Mouse (Mus musculus) thymus, adult 2 months (tissue): ENCODE data around the gene Snd1. TPM values are rescaled to one million over a fixed set of nuclear protein-coding genes. Genes with fewer than 3 reads are reported as not detected.

Source experiments
- DNase-seq: peaks from one replicate; pipeline ENCODE4 v3.0.0; 2021
- H3K27ac ChIP-seq: fragments of 200-500 bp; 2 replicates; pipeline ENCODE4 v1.5.1; 2012; ENCODE audit warnings: low read length, control low read depth; ENCODE audit not compliant: control insufficient read depth, insufficient read depth
- H3K27me3 ChIP-seq: fragments of 200-500 bp; 2 replicates; pipeline ENCODE4 v1.6.1; 2012; ENCODE audit warnings: mild to moderate bottlenecking, low read length, moderate library complexity, mixed read lengths; ENCODE audit not compliant: control insufficient read depth, insufficient read depth
- H3K36me3 ChIP-seq: fragments of 200-500 bp; 2 replicates; pipeline ENCODE4 v1.6.1; 2012; ENCODE audit warnings: mild to moderate bottlenecking, low read length, moderate library complexity; ENCODE audit not compliant: control insufficient read depth, insufficient read depth
- H3K4me1 ChIP-seq: fragments of 200-500 bp; replicated peaks from 2 replicates; pipeline ENCODE4 v1.6.1; 2012; ENCODE audit warnings: low read length; ENCODE audit not compliant: control insufficient read depth, insufficient read depth
- H3K4me3 ChIP-seq: fragments of 200-500 bp; 2 replicates; pipeline ENCODE4 v1.5.1; 2012; ENCODE audit warnings: mild to moderate bottlenecking, low read length, control low read depth, moderate library complexity; ENCODE audit not compliant: control insufficient read depth, insufficient read depth
- CTCF ChIP-seq: fragments of 200-500 bp; IDR thresholded peaks from 2 replicates; pipeline ENCODE4 v1.5.1; 2012; ENCODE audit warnings: mild to moderate bottlenecking, control low read depth, low read length, moderate library complexity, borderline replicate concordance; ENCODE audit not compliant: control insufficient read depth, poor library complexity, insufficient read depth; ENCODE audit errors: extremely low read depth
- POLR2A ChIP-seq: fragments of 200-500 bp; IDR thresholded peaks from 2 replicates; pipeline ENCODE4 v1.6.1; 2012; ENCODE audit warnings: mild to moderate bottlenecking, low read length, control low read depth, moderate library complexity; ENCODE audit not compliant: control insufficient read depth, poor library complexity, insufficient read depth; ENCODE audit errors: extremely low read depth
- WGBS: fragments of 180-500 bp; shearing (Covaris S2); methylation state at CpG from one replicate; pipeline ENCODE4 v1.1.7; 2018; 5-methylcytosine and 5-hydroxymethylcytosine counted together
- polyA plus RNA-seq: library from polyadenylated mRNA; depleted of rRNA; stranded (reverse); fragments of >200 nt; gene quantifications from 2 replicates; pipeline ENCODE4 v1.2.3, GENCODE M21; 2012

Snd1 gene
- polyA plus RNA-seq, 1 experiment, result 79.3 TPM

DNA sequence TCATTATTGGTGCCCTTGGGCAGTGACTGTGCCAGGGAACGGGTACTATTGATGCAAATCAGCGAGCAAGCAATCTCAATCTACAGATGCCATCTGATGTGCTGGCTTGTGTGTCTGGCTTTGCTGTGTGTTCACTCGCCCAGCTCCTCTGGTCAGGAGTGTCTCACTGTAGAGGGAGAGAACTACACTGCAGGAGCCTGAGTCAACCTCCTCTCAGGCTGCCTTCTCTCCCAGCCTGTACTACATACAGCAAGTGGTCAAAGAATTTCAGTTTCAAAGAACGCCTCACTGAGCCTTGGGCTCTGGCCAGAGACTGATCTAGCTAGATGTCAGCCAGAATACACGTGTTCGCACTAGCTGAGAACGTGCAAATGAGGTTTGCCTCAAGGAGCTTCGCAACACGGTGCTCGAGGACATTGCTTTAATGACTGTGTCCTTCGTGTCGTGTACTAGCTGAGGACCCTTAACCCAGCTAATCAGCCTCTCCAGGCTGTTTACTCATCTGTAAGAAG lies 420.1 kb downstream of the Snd1 start:
- WGBS, result 93% methylated on average over 12 of the region's 12 CpGs
- no peaks in the 10 kb centered on the region for H3K4me1 ChIP-seq
- no peaks in the 10 kb centered on the region for H3K36me3 ChIP-seq
- H3K27me3 ChIP-seq, result no peaks in the 10 kb centered on the region
- no peak for DNase-seq
- no peak overlapping the region for H3K27ac ChIP-seq
- no peak for TF ChIP-seq CTCF
- TF ChIP-seq POLR2A, result no peak
- no peak overlapping the region for H3K4me3 ChIP-seq

- no peaks in the 10 kb centered on the region for H3K36me3 ChIP-seq
- 83% methylated on average over 6 of the region's 6 CpGs for WGBS
- no peak for DNase-seq
Measured at GRCm38 (mm10) chr6:28895726-28896125, 420.8 kb downstream of the Snd1 start.

DNA sequence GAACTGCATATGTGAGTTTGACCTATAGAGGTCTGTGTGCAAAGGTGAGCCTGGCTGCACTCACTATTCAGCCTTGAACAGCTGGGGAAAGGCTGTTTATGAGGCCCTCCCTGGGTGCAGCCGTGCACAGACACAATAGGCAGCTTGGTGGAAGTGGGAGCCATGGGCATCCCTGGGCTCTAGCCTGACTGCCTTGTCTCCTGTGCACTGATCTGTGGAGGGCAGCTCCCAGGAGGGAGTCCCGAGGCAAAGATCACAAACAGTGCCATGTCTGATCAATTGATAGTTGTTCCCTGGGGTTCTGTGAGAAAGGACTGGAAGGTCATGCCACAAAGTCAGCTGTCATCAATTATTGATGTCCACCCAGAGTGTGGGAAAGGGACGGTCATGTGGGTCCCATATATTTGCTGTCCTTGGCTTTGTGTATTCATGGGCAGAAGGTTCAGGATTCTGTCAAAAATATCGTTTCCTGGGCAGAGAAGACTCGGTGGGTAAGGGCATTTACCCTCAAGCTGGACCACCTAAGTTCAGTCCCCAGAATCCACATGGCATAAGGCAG lies 421.9 kb downstream of the Snd1 start:
- H3K36me3 ChIP-seq, result no peaks in the 10 kb centered on the region
- H3K4me3 ChIP-seq, result no peak overlapping the region
- 76% methylated on average over 5 of the region's 5 CpGs for WGBS
- H3K27me3 ChIP-seq, result no peaks in the 10 kb centered on the region
- H3K27ac ChIP-seq, result no peak overlapping the region
- TF ChIP-seq CTCF (no peak), POLR2A (no peak)
- DNase-seq, result no peak
- H3K4me1 ChIP-seq, result no peaks in the 10 kb centered on the region

More at GRCm38 (mm10) chr6:28895726-28896125, 420.8 kb downstream of the Snd1 start:
- H3K27me3 ChIP-seq, result no peaks in the 10 kb centered on the region
- no peaks in the 10 kb centered on the region for H3K4me1 ChIP-seq
- no peak for TF ChIP-seq CTCF
- no peak for TF ChIP-seq POLR2A
- H3K27ac ChIP-seq, result no peak overlapping the region
- H3K4me3 ChIP-seq, result no peak overlapping the region

- Histone ChIP-seq H3K27ac (no peak overlapping the region), H3K4me3 (no peak overlapping the region), H3K4me1 (no peaks in the 10 kb centered on the region), H3K27me3 (no peaks in the 10 kb centered on the region), H3K36me3 (no peaks in the 10 kb centered on the region)
- no peak for DNase-seq
- 65% methylated on average over 11 of the region's 11 CpGs for WGBS
- TF ChIP-seq CTCF, result no peak
- no peak for TF ChIP-seq POLR2A
Measured at GRCm38 (mm10) chr6:28897326-28898085, 422.6 kb downstream of the Snd1 start.

DNA sequence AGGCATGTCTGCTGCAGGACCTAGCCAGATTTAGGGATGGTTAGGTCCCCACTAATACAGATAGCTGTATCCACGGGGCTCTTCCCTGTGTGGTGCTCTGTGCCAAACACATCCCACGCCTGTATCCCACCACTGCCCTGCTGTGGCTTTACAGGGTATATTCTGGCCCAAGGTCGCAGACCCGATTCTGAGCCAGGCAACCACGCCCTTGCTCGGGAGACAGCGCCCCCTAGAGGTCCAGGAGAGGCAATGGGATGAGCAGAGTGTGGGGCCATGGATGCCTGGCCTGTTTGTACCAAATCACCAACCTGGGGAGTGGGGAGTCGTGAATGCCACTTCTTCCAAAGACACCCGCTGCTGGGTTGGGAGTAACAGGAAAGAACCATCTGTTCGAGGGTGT lies 423.9 kb downstream of the Snd1 start:
- H3K27me3 ChIP-seq, result no peaks in the 10 kb centered on the region
- WGBS, result 26% methylated on average over 10 of the region's 10 CpGs
- no peak overlapping the region for H3K27ac ChIP-seq
- no peak overlapping the region for H3K4me3 ChIP-seq
- TF ChIP-seq POLR2A (no peak), CTCF (peak; percentile 68; the same call in 1 of the 2 replicates)
- no peaks in the 10 kb centered on the region for H3K36me3 ChIP-seq
- no peaks in the 10 kb centered on the region for H3K4me1 ChIP-seq
- DNase-seq, result peak; percentile 30

DNA sequence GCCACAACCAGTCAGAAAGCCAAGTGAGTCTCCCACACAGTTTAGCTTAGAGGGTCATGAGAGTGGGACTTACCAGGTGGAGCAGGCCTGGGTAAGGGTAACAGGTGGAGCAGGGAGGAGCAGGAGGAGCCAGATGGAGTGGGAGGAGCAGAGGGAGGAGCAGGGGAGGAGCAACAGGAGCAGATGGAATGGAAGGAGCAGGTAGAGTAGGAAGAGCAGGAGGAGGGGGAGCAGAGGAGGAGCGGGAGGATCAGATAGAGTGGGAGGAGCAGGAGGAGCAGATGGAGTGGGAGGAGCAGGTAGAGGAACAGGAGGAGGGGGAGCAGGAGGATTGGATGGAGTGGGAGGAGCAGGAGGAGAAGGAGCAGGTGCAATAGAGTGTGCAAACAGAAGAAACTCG lies 427.6 kb downstream of the Snd1 start:
- Histone ChIP-seq H3K36me3 (no peaks in the 10 kb centered on the region), H3K4me1 (no peaks in the 10 kb centered on the region), H3K27me3 (no peaks in the 10 kb centered on the region), H3K4me3 (no peak overlapping the region), H3K27ac (no peak overlapping the region)
- no peak for DNase-seq
- TF ChIP-seq CTCF (no peak), POLR2A (no peak)
- 83% methylated on average over 2 of the region's 2 CpGs for WGBS

DNA sequence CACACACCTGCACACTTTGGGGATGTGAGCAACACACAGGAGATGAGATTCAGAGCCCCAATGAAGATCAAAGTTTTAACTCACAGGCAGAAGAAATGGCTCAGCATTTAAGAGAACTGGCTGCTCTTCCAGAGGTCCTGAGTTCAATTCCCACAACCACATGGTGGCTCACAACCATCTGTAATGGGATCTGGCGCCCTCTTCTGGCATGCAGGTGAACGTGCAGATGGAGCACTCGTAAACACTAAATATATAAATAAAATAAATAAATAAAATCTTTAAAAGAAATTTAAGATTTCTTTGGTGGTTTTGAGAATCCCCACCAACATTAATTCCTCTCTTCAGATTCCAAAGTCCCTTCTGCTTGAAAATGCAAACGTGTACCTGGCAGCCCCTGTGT lies 429.5 kb downstream of the Snd1 start:
- H3K36me3 ChIP-seq, result no peaks in the 10 kb centered on the region
- 79% methylated on average over 4 of the region's 4 CpGs for WGBS
- no peaks in the 10 kb centered on the region for H3K4me1 ChIP-seq
- H3K27ac ChIP-seq, result no peak overlapping the region
- H3K4me3 ChIP-seq, result no peak overlapping the region
- no peak for TF ChIP-seq CTCF
- TF ChIP-seq POLR2A, result no peak
- DNase-seq, result peak; percentile 9
- no peaks in the 10 kb centered on the region for H3K27me3 ChIP-seq
